Mouse (Mus musculus) adrenal gland, postnatal 0 days (tissue): ENCODE measurements around the gene Fstl3. TPM values are rescaled to one million over a fixed set of nuclear protein-coding genes. Genes with fewer than 3 reads are reported as not detected.

Experiments used
- polyA plus RNA-seq: library from polyadenylated mRNA; unstranded; fragments of >200 nt; fragmentation: Nextera tagmentation; extraction: Ambion mirVana; gene quantifications from 2 replicates; pipeline ENCODE4 v1.2.1, GENCODE M21; 2015

Gene Fstl3
- 10.9 and 12.6 TPM in 2 replicates for polyA plus RNA-seq

GRCm38 (mm10) chr10:79777103-79777531 is at the start of gene Fstl3:
Gene Fstl3 (plus strand): TSS chr10:79777272.

DNA sequence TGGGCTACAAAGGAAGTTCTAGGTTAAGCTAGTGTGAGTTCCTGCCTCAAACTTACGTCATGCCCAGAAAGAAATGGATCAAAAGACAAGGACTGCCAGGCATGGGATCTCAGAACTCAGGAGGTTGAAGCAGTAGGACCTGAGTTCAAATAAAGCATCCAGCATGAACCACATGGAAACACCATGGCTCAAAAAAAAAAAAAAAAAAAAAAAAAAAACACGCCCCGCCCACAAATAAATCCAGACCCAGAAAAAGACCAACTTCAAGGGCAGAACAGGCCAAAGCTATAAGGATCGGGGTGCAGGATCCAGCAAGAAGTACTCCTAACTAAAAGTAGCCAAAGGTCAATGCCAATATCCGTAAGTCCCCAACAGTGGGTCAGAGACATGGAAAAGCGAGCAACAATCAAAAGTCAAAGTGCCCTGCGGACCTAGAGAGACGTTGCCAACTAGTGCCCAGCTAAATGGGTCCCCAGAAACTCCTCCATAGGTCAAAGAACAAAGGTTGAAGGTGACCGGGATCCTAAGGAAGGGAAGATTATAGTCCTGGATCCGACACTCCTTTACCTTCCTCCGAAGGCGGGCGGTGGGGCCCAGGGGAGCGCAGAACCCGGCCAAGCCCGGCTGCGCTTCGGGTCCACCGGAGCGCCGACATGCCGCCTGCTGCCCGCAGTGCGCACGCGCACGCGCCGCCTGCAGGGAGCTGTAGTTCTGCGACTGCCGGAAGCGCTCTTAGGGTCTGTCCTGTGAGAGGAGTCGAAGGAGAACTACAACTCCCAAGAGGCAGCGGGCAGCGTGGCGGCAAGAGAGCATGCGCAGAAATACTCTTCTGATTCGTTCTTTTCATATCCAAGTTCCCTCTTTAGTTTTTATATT is 30.9 kb upstream of the Fstl3 start, which contains the start of gene Polrmt:
Gene Polrmt (minus strand): TSS at position 684 of the 876 bp plus-strand sequence.

DNA sequence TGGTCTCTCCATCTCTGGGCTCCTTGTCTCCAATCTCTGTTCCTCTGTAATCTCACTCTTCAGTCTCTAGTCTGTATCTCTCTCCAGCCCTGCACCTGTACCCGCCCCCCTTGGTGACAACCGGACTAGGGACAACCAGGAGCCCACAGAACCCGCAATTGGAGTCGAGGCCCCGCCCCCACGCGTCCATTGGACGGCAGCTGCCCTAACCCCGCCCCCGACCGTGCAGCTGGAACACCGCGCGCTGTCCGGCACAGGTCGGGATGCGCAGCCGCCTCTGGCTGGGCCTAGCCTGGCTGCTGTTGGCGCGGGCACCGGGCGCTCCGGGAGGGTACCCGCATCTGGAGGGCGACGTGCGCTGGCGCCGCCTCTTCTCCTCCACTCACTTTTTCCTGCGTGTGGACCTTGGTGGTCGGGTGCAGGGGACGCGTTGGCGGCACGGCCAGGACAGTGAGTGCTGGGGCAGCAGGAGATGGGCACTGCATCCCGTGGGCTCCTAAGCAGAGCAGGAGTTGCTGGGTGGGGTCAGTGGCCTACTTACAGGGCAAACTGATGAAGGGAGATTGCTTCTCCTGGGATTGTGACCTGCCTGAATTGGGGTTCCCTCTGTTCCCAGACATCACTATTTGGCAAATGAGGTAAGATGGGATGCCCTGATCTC is 22.1 kb upstream of the Fstl3 start, which contains the start of gene Fgf22:
Gene Fgf22 (plus strand): TSS at position 221 of the 661 bp plus-strand sequence.

DNA sequence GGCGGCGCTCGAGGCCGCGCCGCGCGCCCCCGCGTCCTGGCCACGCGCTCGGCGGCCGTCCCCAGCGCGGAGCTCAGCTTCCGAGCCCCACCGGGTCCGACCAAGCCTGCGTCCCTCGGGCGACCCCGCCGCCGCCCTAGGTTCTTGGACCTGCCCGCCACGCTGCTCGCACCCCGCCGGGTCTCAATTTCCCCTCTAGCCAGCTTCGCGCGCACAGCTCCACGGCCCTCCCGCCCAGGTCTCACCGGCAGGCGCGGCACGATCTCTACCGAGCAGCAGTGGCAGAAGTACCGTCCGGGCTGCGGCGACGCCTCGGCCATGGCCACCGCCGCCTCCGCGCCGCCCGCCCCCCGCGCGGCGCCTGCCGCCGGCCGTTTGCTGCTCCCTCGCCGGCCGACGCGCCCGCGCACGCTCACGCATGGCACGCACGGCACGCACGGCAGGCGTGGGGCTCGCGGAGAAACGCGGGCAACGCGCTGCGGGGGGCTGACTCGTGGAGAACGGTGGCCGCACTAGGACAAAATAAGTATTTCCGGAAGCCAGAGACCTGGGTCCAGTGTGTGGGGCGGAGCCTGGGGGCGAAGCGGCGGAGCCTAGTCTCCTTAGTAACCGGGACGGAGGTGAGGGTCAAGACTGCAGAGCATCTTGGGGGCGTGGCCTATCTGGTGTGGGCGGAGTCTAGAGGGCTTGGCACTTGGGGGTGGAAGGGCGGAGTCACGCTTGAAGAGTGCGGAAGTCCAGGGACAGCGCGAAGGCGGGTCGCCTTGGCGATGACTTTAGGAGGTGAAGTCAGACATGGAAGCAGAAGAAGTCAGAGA is 10.4 kb upstream of the Fstl3 start, which contains the start of gene Rnf126:
Gene Rnf126 (minus strand): TSS at position 445 of the 818 bp plus-strand sequence.

DNA sequence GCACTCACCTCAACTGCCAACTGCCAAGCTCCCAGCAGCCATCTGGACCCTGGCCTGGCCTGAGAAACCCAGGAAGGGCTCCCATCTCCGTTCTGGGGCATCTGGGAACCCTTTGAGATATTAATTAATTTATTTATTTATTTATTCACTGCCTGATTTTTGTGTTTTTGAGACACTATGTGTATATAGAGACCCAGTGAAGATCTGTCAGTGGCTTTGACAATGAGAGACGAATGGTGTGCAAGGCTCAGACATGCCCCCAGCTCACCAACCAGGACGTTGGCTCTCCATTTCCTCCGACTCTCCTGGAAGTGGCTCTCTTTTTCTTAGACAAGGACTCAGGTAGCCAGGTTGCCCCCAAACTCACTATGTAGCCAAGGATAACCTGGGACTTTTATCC is 13.8 kb downstream of the Fstl3 start, which contains the start of gene Prss57:
Gene Prss57 (minus strand): TSS at position 101 of the 400 bp plus-strand sequence.

DNA sequence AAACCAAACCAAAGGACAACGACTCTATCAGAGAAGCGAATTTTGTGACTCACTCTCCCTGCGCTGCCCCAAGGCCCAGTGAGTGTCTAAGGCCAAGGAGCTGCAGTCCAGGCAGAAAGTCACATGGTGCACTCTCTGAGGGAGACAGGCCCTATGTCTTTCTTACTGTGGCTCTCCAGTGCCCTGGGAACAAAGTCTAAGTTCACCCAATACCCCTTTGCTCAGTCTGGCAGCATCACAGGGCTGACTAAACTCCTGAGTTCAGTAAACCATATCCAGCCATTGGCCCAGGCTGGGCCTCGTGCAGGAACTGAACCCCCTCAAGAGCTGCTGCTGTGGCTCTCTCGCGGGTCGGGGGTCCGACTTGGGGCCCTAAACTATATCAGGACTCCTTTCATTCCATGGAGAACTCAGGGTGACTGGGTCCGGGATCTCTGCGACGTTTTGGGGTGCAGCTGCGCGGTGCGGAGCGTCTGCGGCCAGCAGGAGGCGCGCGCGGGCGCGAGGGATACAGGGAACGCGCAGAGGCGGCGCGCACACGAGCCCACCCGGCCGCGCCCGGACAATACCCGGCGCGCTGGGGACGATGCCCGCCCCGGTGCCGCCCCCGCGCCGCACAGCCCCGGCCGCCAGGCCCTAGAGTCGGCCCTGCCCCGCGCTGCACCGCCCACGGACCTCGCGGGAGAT is 16.1 kb downstream of the Fstl3 start, which contains the start of gene Palm:
Gene Palm (plus strand): TSS at position 522 of the 687 bp plus-strand sequence.

GRCm38 (mm10) chr10:79820782-79821181 is 43.7 kb downstream of the Fstl3 start, which contains the start of gene Misp:
Gene Misp (plus strand): TSS chr10:79820989.

Other genes starting within 250 kb of the Fstl3 start
- 21.7 and 28.3 TPM in 2 replicates for gene Plpp2, start 243.5 kb upstream of the Fstl3 start, polyA plus RNA-seq
- 19.1 and 25.1 TPM in 2 replicates for gene Mier2, start 222.1 kb upstream of the Fstl3 start, polyA plus RNA-seq
- gene Theg, start 189.9 kb upstream of the Fstl3 start, polyA plus RNA-seq, result not detected in 2 replicates
- not detected in 2 replicates for gene C2cd4c, start 163.2 kb upstream of the Fstl3 start, polyA plus RNA-seq
- gene Shc2, start 139.4 kb upstream of the Fstl3 start, polyA plus RNA-seq, result 8.9 and 20.6 TPM in 2 replicates
- gene Odf3l2, start 131.5 kb upstream of the Fstl3 start, polyA plus RNA-seq, result 0.11 and 0.88 TPM in 2 replicates
- gene Madcam1, start 112.7 kb upstream of the Fstl3 start, polyA plus RNA-seq, result 0.43 and 0.80 TPM in 2 replicates
- gene Tpgs1, start 107.9 kb upstream of the Fstl3 start, polyA plus RNA-seq, result 81.4 and 84.4 TPM in 2 replicates
- gene Cdc34, start 95.1 kb upstream of the Fstl3 start, polyA plus RNA-seq, result 66.5 and 73.9 TPM in 2 replicates
- 0.61 and 0.69 TPM in 2 replicates for gene Gzmm, start 88.3 kb upstream of the Fstl3 start, polyA plus RNA-seq
- 813 and 928 TPM in 2 replicates for gene Bsg, start 72.8 kb upstream of the Fstl3 start, polyA plus RNA-seq
- gene Hcn2, start 60.6 kb upstream of the Fstl3 start, polyA plus RNA-seq, result 1.6 TPM in 2 replicates
- gene Polrmt, start 30.7 kb upstream of the Fstl3 start, polyA plus RNA-seq, result 16.6 and 29.3 TPM in 2 replicates
- gene Fgf22, start 22.2 kb upstream of the Fstl3 start, polyA plus RNA-seq, result 0.15 TPM in 1 of 2 replicates, not detected in the other
- gene Rnf126, start 10.3 kb upstream of the Fstl3 start, polyA plus RNA-seq, result 50.8 and 66.1 TPM in 2 replicates
- 0.13 and 0.46 TPM in 2 replicates for gene Prss57, start 13.7 kb downstream of the Fstl3 start, polyA plus RNA-seq
- 72.1 and 96.9 TPM in 2 replicates for gene Palm, start 16.3 kb downstream of the Fstl3 start, polyA plus RNA-seq
- gene Misp, start 43.7 kb downstream of the Fstl3 start, polyA plus RNA-seq, result 1.1 TPM in 2 replicates
- gene Ptbp1, start 77.2 kb downstream of the Fstl3 start, polyA plus RNA-seq, result 85.9 and 118 TPM in 2 replicates
- gene Prtn3, start 97.2 kb downstream of the Fstl3 start, polyA plus RNA-seq, result 8.3 and 10.4 TPM in 2 replicates
- gene Plppr3, start 97.4 kb downstream of the Fstl3 start, polyA plus RNA-seq, result 21.3 and 54.6 TPM in 2 replicates
- 8.1 and 10.4 TPM in 2 replicates for gene Elane, start 109.0 kb downstream of the Fstl3 start, polyA plus RNA-seq
- gene Cfd, start 113.6 kb downstream of the Fstl3 start, polyA plus RNA-seq, result 0.96 and 5.3 TPM in 2 replicates
- 28.5 and 37.7 TPM in 2 replicates for gene Med16, start 131.7 kb downstream of the Fstl3 start, polyA plus RNA-seq
- gene Gm26602, start 133.6 kb downstream of the Fstl3 start, polyA plus RNA-seq, result 8.4 and 15.7 TPM in 2 replicates
- gene Kiss1r, start 139.7 kb downstream of the Fstl3 start, polyA plus RNA-seq, result 0.77 and 1.0 TPM in 2 replicates
- gene R3hdm4, start 143.9 kb downstream of the Fstl3 start, polyA plus RNA-seq, result 81.3 and 98.1 TPM in 2 replicates
- gene Arid3a, start 149.8 kb downstream of the Fstl3 start, polyA plus RNA-seq, result 1.7 and 2.8 TPM in 2 replicates
- gene Wdr18, start 182.9 kb downstream of the Fstl3 start, polyA plus RNA-seq, result 53.4 and 76.1 TPM in 2 replicates
- gene Grin3b, start 193.4 kb downstream of the Fstl3 start, polyA plus RNA-seq, result 0.11 and 0.16 TPM in 2 replicates
- gene Tmem259, start 207.1 kb downstream of the Fstl3 start, polyA plus RNA-seq, result 19.3 and 25.0 TPM in 2 replicates
- gene Cnn2, start 211.3 kb downstream of the Fstl3 start, polyA plus RNA-seq, result 57.9 and 65.3 TPM in 2 replicates
- gene Abca7, start 219.2 kb downstream of the Fstl3 start, polyA plus RNA-seq, result 5.5 and 5.7 TPM in 2 replicates
- gene Arhgap45, start 239.4 kb downstream of the Fstl3 start, polyA plus RNA-seq, result 4.9 and 6.0 TPM in 2 replicates